ENCODE assay signal across 7 mouse cellular contexts in genomic region chr12:92302951-92303591, GRCm38 (mm10).
DNase-seq lines count a peak whose midpoint lies in the region; ATAC-seq and TF ChIP-seq lines count a peak whose summit lies in the region.

No protein-coding gene starts in this region.

- no peaks in the 10 kb centered on the region for H3K4me1 ChIP-seq in MEL (ENCODE audit: control insufficient read depth in 1 of 2, insufficient read depth in 2 of 2, low read length in 2 of 2)
- no peaks in the 10 kb centered on the region for H3K4me1 ChIP-seq in embryonic facial prominence, embryonic 10.5 days
- H3K4me1 ChIP-seq in hindbrain, embryonic 15.5 days (replicated peaks), result peaks cover 4% of the 10 kb centered on the region; the same call in 1 of the 2 replicates

- DNase-seq in MEL (ENCODE audit: low read depth, low spot score), result peak; percentile 10
- peak; percentile 65 for DNase-seq in adrenal gland, postnatal 25 days
- DNase-seq in embryonic facial prominence, embryonic 10.5 days (ENCODE audit: low spot score), result peak; percentile 85
- peak; percentile 65 to 72 for DNase-seq in layer of hippocampus, postnatal 36 days
- peak; percentile 79 for DNase-seq in mesoderm, embryonic 11.5 days (ENCODE audit: low read depth, low spot score)
- DNase-seq in right cerebral cortex, postnatal 25 days, result peak; percentile 72

- ATAC-seq in hindbrain, embryonic 15.5 days (ENCODE audit: low FRiP score, low read depth), result peak; percentile 81

- H3K4me3 ChIP-seq in MEL (ENCODE audit: control insufficient read depth in 1 of 2, insufficient read depth in 1 of 2, low read depth in 2 of 2, low read length in 2 of 2), result no peak overlapping the region
- H3K4me3 ChIP-seq in embryonic facial prominence, embryonic 10.5 days, result no peak overlapping the region
- H3K4me3 ChIP-seq in hindbrain, embryonic 15.5 days, result 0 out of 2 replicates have a peak overlapping the region, but pooled peaks have one; percentile 17

- no peaks in the 10 kb centered on the region for H3K36me3 ChIP-seq in MEL (ENCODE audit: control insufficient read depth in 1 of 2, insufficient read depth in 2 of 2, low read length in 2 of 2)
- no peaks in the 10 kb centered on the region for H3K36me3 ChIP-seq in embryonic facial prominence, embryonic 10.5 days (replicated peaks)
- no peaks in the 10 kb centered on the region for H3K36me3 ChIP-seq in hindbrain, embryonic 15.5 days

- H3K9me3 ChIP-seq in MEL (replicated peaks; ENCODE audit: insufficient read depth, low read length), result no peaks in the 10 kb centered on the region
- no peaks in the 10 kb centered on the region for H3K9me3 ChIP-seq in embryonic facial prominence, embryonic 10.5 days
- no peaks in the 10 kb centered on the region for H3K9me3 ChIP-seq in hindbrain, embryonic 15.5 days

- WGBS in embryonic facial prominence, embryonic 10.5 days, result 29% methylated on average over 14 of the region's 14 CpGs
- 17% methylated on average over 14 of the region's 14 CpGs for WGBS in hindbrain, embryonic 15.5 days

- no peaks in the 10 kb centered on the region for H3K27me3 ChIP-seq in MEL (ENCODE audit: control insufficient read depth in 1 of 2, insufficient read depth in 2 of 2, low read length in 2 of 2)
- no peaks in the 10 kb centered on the region for H3K27me3 ChIP-seq in embryonic facial prominence, embryonic 10.5 days (replicated peaks; ENCODE audit: low read depth, poor library complexity, severe bottlenecking)
- H3K27me3 ChIP-seq in hindbrain, embryonic 15.5 days, result no peaks in the 10 kb centered on the region

- no peaks in the 10 kb centered on the region for H3K79me2 ChIP-seq in MEL (ENCODE audit: control insufficient read depth, insufficient read depth, low read length, poor library complexity)

- no peak for TF ChIP-seq POLR2A in MEL (IDR thresholded peaks at IDR 0.05; ENCODE audit: control insufficient read depth in 1 of 2, insufficient read depth in 1 of 2, low read depth in 1 of 2, low read length in 2 of 2, poor library complexity in 1 of 2)

- TF ChIP-seq CTCF in MEL (IDR thresholded peaks at IDR 0.05 in 2 of 3, conservative IDR thresholded peaks at IDR 0.05 in 1 of 3; ENCODE audit: control insufficient read depth in 1 of 3, insufficient read depth in 1 of 3, low read depth in 2 of 3, low read length in 3 of 3, poor library complexity in 1 of 3, severe bottlenecking in 1 of 3), result peak in 2 of 3 experiments; percentile 17 to 42; a peak in 2 of 6 replicates

- TF ChIP-seq RAD21 in MEL (IDR thresholded peaks at IDR 0.05; ENCODE audit: low read depth, low read length), result peak; percentile 21; the same call in 1 of the 2 replicates

- TF ChIP-seq EP300 in MEL (IDR thresholded peaks at IDR 0.05; ENCODE audit: low read depth in 1 of 2, low read length in 2 of 2), result no peak

- peak overlapping the region; percentile 52 for H3K4me2 ChIP-seq in hindbrain, embryonic 15.5 days

- H3K9ac ChIP-seq in MEL (ENCODE audit: control insufficient read depth, low read depth, low read length, poor library complexity, severe bottlenecking), result no peak overlapping the region
- no peak overlapping the region for H3K9ac ChIP-seq in hindbrain, embryonic 15.5 days

- no peak overlapping the region for H3K27ac ChIP-seq in MEL (ENCODE audit: control insufficient read depth, low read depth, low read length)
- H3K27ac ChIP-seq in embryonic facial prominence, embryonic 10.5 days (replicated peaks), result no peak overlapping the region
- no peak overlapping the region for H3K27ac ChIP-seq in hindbrain, embryonic 15.5 days (replicated peaks)

TF ChIP-seq in MEL, 35 proteins besides CTCF, POLR2A, EP300 and RAD21:
- TF ChIP-seq TBP (IDR thresholded peaks at IDR 0.05; ENCODE audit: low read depth, low read length) (no peak), SMC3 (IDR thresholded peaks at IDR 0.05; ENCODE audit: low read depth, low read length) (0 out of 2 replicates have a peak, but pooled peaks have one; percentile 2)

Comparison
In these comparisons a context has a peak if more than half of its experiments do, and no peak if none do; other contexts are left out.
1. DNase-seq: peak in every context shown above with its lines; median percentile 85 in embryonic facial prominence, embryonic 10.5 days; 79 in mesoderm, embryonic 11.5 days; 72 in right cerebral cortex, postnatal 25 days; 68 in layer of hippocampus, postnatal 36 days; 65 in adrenal gland, postnatal 25 days; 10 in MEL.